Mouse (Mus musculus): Measurements from ENCODE around the gene Fam98a. TPM values are rescaled to one million over a fixed set of nuclear protein-coding genes. Genes with fewer than 3 reads are reported as not detected.

The Fam98a gene
- polyA plus RNA-seq, 1 experiment from 2014 or later = 21.7 TPM

- Histone ChIP-seq H3K4me3 (ENCODE audit: inconsistent target) (no peak overlapping the region), H3K36me3 (ENCODE audit: inconsistent target) (no peaks in the 10 kb centered on the region), H3K79me2 (ENCODE audit: inconsistent target) (no peaks in the 10 kb centered on the region), H3K27ac (no peak overlapping the region)
- WGBS (ENCODE audit: missing documents) = 94% methylated on average over 10 of the region's 10 CpGs
These were observed 45.6 kb downstream of the Fam98a start for GRCm38 (mm10) chr17:75506097-75506675.

DNA sequence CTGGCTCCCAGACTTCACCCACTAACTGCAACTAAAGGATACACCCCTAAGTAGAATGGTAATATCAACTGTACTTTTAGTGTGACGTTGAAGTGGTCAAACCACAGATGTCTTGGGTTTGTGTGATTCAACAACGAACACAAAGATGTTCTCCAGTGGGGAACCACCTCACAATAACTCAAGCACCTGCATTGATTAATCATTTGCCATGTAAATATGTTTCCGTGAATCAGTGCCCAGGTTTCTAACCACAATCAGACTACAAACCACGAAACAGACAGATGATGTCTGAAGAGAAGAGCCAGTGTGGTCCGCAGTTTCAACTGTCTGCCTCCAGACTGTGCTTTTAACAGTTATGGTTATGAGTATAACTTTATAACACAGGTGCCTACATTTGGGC, 46.7 kb downstream of the Fam98a start:
- no peak overlapping the region for H3K27ac ChIP-seq
- H3K79me2 ChIP-seq (ENCODE audit: inconsistent target) = no peaks in the 10 kb centered on the region
- 88% methylated on average over 5 of the region's 5 CpGs for WGBS (ENCODE audit: missing documents)
- H3K4me3 ChIP-seq (ENCODE audit: inconsistent target) = no peak overlapping the region
- H3K36me3 ChIP-seq (ENCODE audit: inconsistent target) = no peaks in the 10 kb centered on the region

DNA sequence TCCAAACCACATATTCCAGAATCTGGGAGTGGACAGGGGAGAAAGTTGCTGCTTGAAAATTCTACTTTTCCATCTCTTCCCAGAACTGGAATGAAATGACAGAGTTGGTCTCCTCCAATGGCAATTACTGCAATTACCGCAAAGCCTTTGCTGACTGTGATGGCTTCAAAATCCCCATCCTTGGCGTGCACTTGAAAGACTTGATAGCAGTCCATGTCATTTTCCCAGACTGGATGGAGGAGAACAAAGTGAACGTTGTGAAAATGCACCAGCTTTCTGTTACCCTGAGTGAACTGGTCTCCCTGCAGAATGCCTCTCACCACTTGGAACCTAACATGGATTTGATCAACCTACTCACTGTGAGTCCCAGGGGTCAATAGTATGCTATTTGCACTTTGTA, 48.7 kb downstream of the Fam98a start:
- Histone ChIP-seq H3K27ac (no peak overlapping the region), H3K4me3 (ENCODE audit: inconsistent target) (no peak overlapping the region), H3K36me3 (ENCODE audit: inconsistent target) (no peaks in the 10 kb centered on the region), H3K79me2 (ENCODE audit: inconsistent target) (no peaks in the 10 kb centered on the region)
- WGBS (ENCODE audit: missing documents) = 93% methylated on average over 3 of the region's 3 CpGs

GRCm38 (mm10) chr17:75498241-75498651, 53.5 kb downstream of the Fam98a start:
- H3K36me3 ChIP-seq (ENCODE audit: inconsistent target) = no peaks in the 10 kb centered on the region

GRCm38 (mm10) chr17:75495213-75495612, 56.5 kb downstream of the Fam98a start:
- no peak overlapping the region for H3K27ac ChIP-seq
- no peaks in the 10 kb centered on the region for H3K36me3 ChIP-seq (ENCODE audit: inconsistent target)
- H3K79me2 ChIP-seq (ENCODE audit: inconsistent target) = no peaks in the 10 kb centered on the region
- H3K4me3 ChIP-seq (ENCODE audit: inconsistent target) = no peak overlapping the region
- WGBS (ENCODE audit: missing documents) = 92% methylated on average over 4 of the region's 4 CpGs

More at GRCm38 (mm10) chr17:75498241-75498651, 53.5 kb downstream of the Fam98a start:
- H3K4me3 ChIP-seq (ENCODE audit: inconsistent target) = no peak overlapping the region
- no peak overlapping the region for H3K27ac ChIP-seq
- WGBS (ENCODE audit: missing documents) = 98% methylated on average over 6 of the region's 6 CpGs
- H3K79me2 ChIP-seq (ENCODE audit: inconsistent target) = no peaks in the 10 kb centered on the region

Other genes starting within 250 kb of the Fam98a start
- 7.1 to 11.4 TPM (median 9.7 TPM) in 3 replicates for gene Rasgrp3, start 116.0 kb downstream of the Fam98a start, polyA plus RNA-seq (2018)

Data from macrophage (primary cell).